Mouse (Mus musculus): ENCODE data around the gene Prdm16. TPM values are rescaled to one million over a fixed set of nuclear protein-coding genes. Genes with fewer than 3 reads are reported as not detected.

Prdm16 gene
- polyA plus RNA-seq, 1 experiment from 2014 or later: 18.1 TPM

- Histone ChIP-seq H3K4me2 (ENCODE audit: low read length) (peak overlapping the region; percentile 84), H3K4me3 (ENCODE audit: control insufficient read depth in 1 of 2, insufficient read depth in 1 of 2, low read depth in 1 of 2, low read length in 2 of 2) (peak overlapping the region; percentile 14 to 86; a peak in 3 of 4 replicates), H3K27ac (replicated peaks in 1 of 2; ENCODE audit: control insufficient read depth in 1 of 2, insufficient read depth in 1 of 2, low read depth in 2 of 2, low read length in 2 of 2) (0 out of 4 replicates have a peak overlapping the region, but pooled peaks of 1 of the 2 experiments have one; percentile 97), H3K27me3 (ENCODE audit: control insufficient read depth, insufficient read depth, low read length) (peaks cover 57% of the 10 kb centered on the region), H3K36me3 (ENCODE audit: control insufficient read depth, insufficient read depth, low read length) (no peaks in the 10 kb centered on the region), H3K4me1 (ENCODE audit: control insufficient read depth in 2 of 2, insufficient read depth in 2 of 2, low read length in 2 of 2) (peaks cover 19 to 28% of the 10 kb centered on the region in 2 experiments), H3K9ac (ENCODE audit: low read length) (peak overlapping the region; percentile 99), H3K9me3 (ENCODE audit: control insufficient read depth, low read length) (no peaks in the 10 kb centered on the region)
- no peak for ATAC-seq (ENCODE audit: insufficient number of reproducible peaks, insufficient read depth, low FRiP score, low read depth)
- WGBS: 10% methylated on average over 7 of the region's 7 CpGs
These were observed 2.5 kb upstream of the Prdm16 start for GRCm38 (mm10) chr4:154639126-154639525.

GRCm38 (mm10) chr4:154638320-154638886 lies 1.7 kb upstream of the Prdm16 start:
- peaks cover 19 to 30% of the 10 kb centered on the region in 2 experiments for H3K4me1 ChIP-seq (ENCODE audit: control insufficient read depth in 2 of 2, insufficient read depth in 2 of 2, low read length in 2 of 2)
- H3K27me3 ChIP-seq (ENCODE audit: control insufficient read depth, insufficient read depth, low read length): peaks cover 57% of the 10 kb centered on the region
- H3K4me3 ChIP-seq (ENCODE audit: control insufficient read depth in 1 of 2, insufficient read depth in 1 of 2, low read depth in 1 of 2, low read length in 2 of 2): peak overlapping the region; percentile 57 to 86
- no peaks in the 10 kb centered on the region for H3K9me3 ChIP-seq (ENCODE audit: control insufficient read depth, low read length)
- no peak for ATAC-seq (ENCODE audit: insufficient number of reproducible peaks, insufficient read depth, low FRiP score, low read depth)
- H3K27ac ChIP-seq (replicated peaks in 1 of 2; ENCODE audit: control insufficient read depth in 1 of 2, insufficient read depth in 1 of 2, low read depth in 2 of 2, low read length in 2 of 2): peak overlapping the region; percentile 58 to 97
- peak overlapping the region; percentile 84 for H3K4me2 ChIP-seq (ENCODE audit: low read length)
- 10% methylated on average over 15 of the region's 15 CpGs for WGBS
- H3K9ac ChIP-seq (ENCODE audit: low read length): peak overlapping the region; percentile 99
- no peaks in the 10 kb centered on the region for H3K36me3 ChIP-seq (ENCODE audit: control insufficient read depth, insufficient read depth, low read length)

- Histone ChIP-seq H3K27me3 (ENCODE audit: control insufficient read depth, insufficient read depth, low read length) (peaks cover 57% of the 10 kb centered on the region), H3K4me3 (ENCODE audit: control insufficient read depth in 1 of 2, insufficient read depth in 1 of 2, low read depth in 1 of 2, low read length in 2 of 2) (peak overlapping the region; percentile 57 to 86), H3K27ac (replicated peaks in 1 of 2; ENCODE audit: control insufficient read depth in 1 of 2, insufficient read depth in 1 of 2, low read depth in 2 of 2, low read length in 2 of 2) (peak overlapping the region; percentile 58 to 97), H3K9ac (ENCODE audit: low read length) (peak overlapping the region; percentile 99), H3K4me1 (ENCODE audit: control insufficient read depth in 2 of 2, insufficient read depth in 2 of 2, low read length in 2 of 2) (peaks cover 22 to 32% of the 10 kb centered on the region in 2 experiments), H3K9me3 (ENCODE audit: control insufficient read depth, low read length) (no peaks in the 10 kb centered on the region), H3K4me2 (ENCODE audit: low read length) (peak overlapping the region; percentile 84), H3K36me3 (ENCODE audit: control insufficient read depth, insufficient read depth, low read length) (no peaks in the 10 kb centered on the region)
- no peak for ATAC-seq (ENCODE audit: insufficient number of reproducible peaks, insufficient read depth, low FRiP score, low read depth)
- 2% methylated on average over 69 of the region's 73 CpGs for whole genome bisulfite sequencing
These were observed 1.0 kb upstream of the Prdm16 start for GRCm38 (mm10) chr4:154637468-154638319.

GRCm38 (mm10) chr4:154636053-154636433 lies 630 bp downstream of the Prdm16 start:
- Histone ChIP-seq H3K4me1 (ENCODE audit: control insufficient read depth in 2 of 2, insufficient read depth in 2 of 2, low read length in 2 of 2) (peaks cover 23 to 31% of the 10 kb centered on the region in 2 experiments), H3K27me3 (ENCODE audit: control insufficient read depth, insufficient read depth, low read length) (peaks cover 56% of the 10 kb centered on the region)
- peak; percentile 62 for ATAC-seq (ENCODE audit: insufficient number of reproducible peaks, insufficient read depth, low FRiP score, low read depth)

GRCm38 (mm10) chr4:154635241-154636052 lies 1.2 kb downstream of the Prdm16 start:
- WGBS: under 1% methylated on average over 94 of the region's 94 CpGs
- ATAC-seq (ENCODE audit: insufficient number of reproducible peaks, insufficient read depth, low FRiP score, low read depth): peak; percentile 10
- Histone ChIP-seq H3K9ac (ENCODE audit: low read length) (peak overlapping the region; percentile 99), H3K27ac (replicated peaks in 1 of 2; ENCODE audit: control insufficient read depth in 1 of 2, insufficient read depth in 1 of 2, low read depth in 2 of 2, low read length in 2 of 2) (peak overlapping the region; percentile 87 to 97), H3K36me3 (ENCODE audit: control insufficient read depth, insufficient read depth, low read length) (no peaks in the 10 kb centered on the region), H3K9me3 (ENCODE audit: control insufficient read depth, low read length) (no peaks in the 10 kb centered on the region), H3K4me3 (ENCODE audit: control insufficient read depth in 1 of 2, insufficient read depth in 1 of 2, low read depth in 1 of 2, low read length in 2 of 2) (peak overlapping the region; percentile 66 to 86), H3K4me1 (ENCODE audit: control insufficient read depth in 2 of 2, insufficient read depth in 2 of 2, low read length in 2 of 2) (peaks cover 23 to 32% of the 10 kb centered on the region in 2 experiments), H3K27me3 (ENCODE audit: control insufficient read depth, insufficient read depth, low read length) (peaks cover 59% of the 10 kb centered on the region), H3K4me2 (ENCODE audit: low read length) (peak overlapping the region; percentile 84)

More at GRCm38 (mm10) chr4:154636053-154636433, 630 bp downstream of the Prdm16 start:
- no peaks in the 10 kb centered on the region for H3K36me3 ChIP-seq (ENCODE audit: control insufficient read depth, insufficient read depth, low read length)
- H3K4me3 ChIP-seq (ENCODE audit: control insufficient read depth in 1 of 2, insufficient read depth in 1 of 2, low read depth in 1 of 2, low read length in 2 of 2): peak overlapping the region; percentile 66 to 86
- peak overlapping the region; percentile 99 for H3K9ac ChIP-seq (ENCODE audit: low read length)
- peak overlapping the region; percentile 87 to 97 for H3K27ac ChIP-seq (replicated peaks in 1 of 2; ENCODE audit: control insufficient read depth in 1 of 2, insufficient read depth in 1 of 2, low read depth in 2 of 2, low read length in 2 of 2)
- no peaks in the 10 kb centered on the region for H3K9me3 ChIP-seq (ENCODE audit: control insufficient read depth, low read length)
- 1% methylated on average over 22 of the region's 30 CpGs for WGBS
- peak overlapping the region; percentile 84 for H3K4me2 ChIP-seq (ENCODE audit: low read length)

- Histone ChIP-seq H3K9ac (ENCODE audit: low read length) (peak overlapping the region; percentile 99), H3K9me3 (ENCODE audit: control insufficient read depth, low read length) (no peaks in the 10 kb centered on the region), H3K4me3 (ENCODE audit: control insufficient read depth in 1 of 2, insufficient read depth in 1 of 2, low read depth in 1 of 2, low read length in 2 of 2) (peak overlapping the region; percentile 66 to 86), H3K4me1 (ENCODE audit: control insufficient read depth in 2 of 2, insufficient read depth in 2 of 2, low read length in 2 of 2) (peaks cover 21 to 32% of the 10 kb centered on the region in 2 experiments), H3K27me3 (ENCODE audit: control insufficient read depth, insufficient read depth, low read length) (peaks cover 51% of the 10 kb centered on the region), H3K36me3 (ENCODE audit: control insufficient read depth, insufficient read depth, low read length) (no peaks in the 10 kb centered on the region), H3K4me2 (ENCODE audit: low read length) (peak overlapping the region; percentile 84), H3K27ac (replicated peaks in 1 of 2; ENCODE audit: control insufficient read depth in 1 of 2, insufficient read depth in 1 of 2, low read depth in 2 of 2, low read length in 2 of 2) (peak overlapping the region; percentile 6 to 97; a peak in 3 of 4 replicates)
- ATAC-seq (ENCODE audit: insufficient number of reproducible peaks, insufficient read depth, low FRiP score, low read depth): no peak
- whole genome bisulfite sequencing: 11% methylated on average over 44 of the region's 44 CpGs
These were observed 2.0 kb downstream of the Prdm16 start for GRCm38 (mm10) chr4:154634470-154635240.

All from heart, embryonic 14.5 days (tissue).